Comparison of ENCODE assay signal across 16 mouse cellular contexts in genomic region chr16:21413819-21414218, GRCm38 (mm10).
"Had no signal": no experiment of that assay in that cellular context is flagged by ENCODE, and none has a peak within 500 bp of the region (broad histone marks: within the 10 kb centered on the region; RNA-seq: fewer than 3 reads in every experiment).

No protein-coding gene starts in this region.

- H3K4me1 ChIP-seq: neural tube, embryonic 13.5 days; neural tube, embryonic 15.5 days; stomach, embryonic 15.5 days had no signal

- H3K27ac ChIP-seq: neural tube, embryonic 13.5 days; neural tube, embryonic 15.5 days; stomach, embryonic 15.5 days; stomach, postnatal 0 days had no signal

- H3K9ac ChIP-seq: neural tube, embryonic 13.5 days; neural tube, embryonic 15.5 days; stomach, embryonic 15.5 days had no signal

- H3K36me3 ChIP-seq: neural tube, embryonic 13.5 days; neural tube, embryonic 15.5 days; stomach, embryonic 15.5 days had no signal

- H3K9me3 ChIP-seq: neural tube, embryonic 13.5 days; neural tube, embryonic 15.5 days; stomach, embryonic 15.5 days had no signal

- DNase-seq: retina, postnatal 1 day; right cerebral cortex, adult 18-20 months; right cerebral cortex, postnatal 14 days; right cerebral cortex, postnatal 25 days; right cerebral cortex, postnatal 4 days; spleen, adult 18-20 months; thymus, adult 18-20 months; thymus, adult 2 months; thymus, postnatal 14 days; thymus, postnatal 25 days; thymus, postnatal 36 days; thymus, postnatal 4 days had no signal

- H3K4me3 ChIP-seq: neural tube, embryonic 13.5 days; neural tube, embryonic 15.5 days; stomach, embryonic 15.5 days had no signal

- H3K4me2 ChIP-seq: neural tube, embryonic 13.5 days; neural tube, embryonic 15.5 days; stomach, embryonic 15.5 days had no signal

- H3K27me3 ChIP-seq: neural tube, embryonic 13.5 days; neural tube, embryonic 15.5 days; stomach, embryonic 15.5 days had no signal
